In the genomic region with DNA sequence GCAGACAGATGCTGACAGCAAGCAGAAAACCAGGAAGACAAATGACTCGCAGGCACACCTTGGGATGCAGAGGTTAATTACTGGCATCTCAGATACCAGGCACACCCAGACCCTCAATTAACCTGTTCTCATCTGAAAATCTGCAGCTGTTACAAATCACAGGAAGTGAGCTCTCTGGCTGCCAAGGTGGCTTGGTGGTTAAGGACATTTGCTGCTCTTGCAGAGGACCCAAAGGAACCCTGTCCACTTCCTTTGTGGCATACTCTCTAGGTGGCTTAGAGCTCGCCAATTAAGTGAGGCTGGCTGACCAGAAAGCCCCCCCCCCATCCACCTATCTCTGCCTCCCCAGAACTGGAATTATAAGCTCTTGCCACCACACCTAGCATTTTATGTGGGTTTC, we compare ENCODE assay signal across 25 mouse cellular contexts.
A peak's percentile ranks its signal among the peaks of the same experiment; 100 is the strongest.
DNase-seq lines count a peak whose midpoint lies in the region; ATAC-seq and TF ChIP-seq lines count a peak whose summit lies in the region.
"Had no signal": no experiment of that assay in that cellular context is flagged by ENCODE, and none has a peak within 500 bp of the region (broad histone marks: within the 10 kb centered on the region; RNA-seq: fewer than 3 reads in every experiment).

No protein-coding gene starts in this region.

- no peaks in the 10 kb centered on the region for H3K27me3 ChIP-seq in forebrain, embryonic 13.5 days
- no peaks in the 10 kb centered on the region for H3K27me3 ChIP-seq in forebrain, postnatal 0 days (ENCODE audit: insufficient read depth, low read length)
- no peaks in the 10 kb centered on the region for H3K27me3 ChIP-seq in neural tube, embryonic 13.5 days
- no peaks in the 10 kb centered on the region for H3K27me3 ChIP-seq in neural tube, embryonic 15.5 days (replicated peaks)
- H3K27me3 ChIP-seq: embryonic facial prominence, embryonic 13.5 days; hindbrain, embryonic 15.5 days; intestine, embryonic 15.5 days had no signal

- DNase-seq in forebrain, postnatal 0 days: no peak
- DNase-seq in left cerebral cortex, adult 8-10 months (ENCODE audit: low spot score in 2 of 2): no peak
- no peak for DNase-seq in heart, postnatal 14 days
- DNase-seq: adrenal gland, adult 8-10 months; adrenal gland, postnatal 25 days; cerebellum, adult 8-10 months; cerebellum, postnatal 36 days; embryo, embryonic 11 days; gastrocnemius, postnatal 10 days; gastrocnemius, postnatal 36 days; heart, adult 2 months; heart, postnatal 36 days; kidney, adult 11 months had no signal

- no peak overlapping the region for H3K9ac ChIP-seq in forebrain, embryonic 13.5 days
- no peak overlapping the region for H3K9ac ChIP-seq in forebrain, postnatal 0 days
- H3K9ac ChIP-seq in neural tube, embryonic 13.5 days: no peak overlapping the region
- no peak overlapping the region for H3K9ac ChIP-seq in neural tube, embryonic 15.5 days (replicated peaks)
- H3K9ac ChIP-seq: embryonic facial prominence, embryonic 13.5 days; hindbrain, embryonic 15.5 days; intestine, embryonic 15.5 days had no signal

- no peaks in the 10 kb centered on the region for H3K36me3 ChIP-seq in forebrain, embryonic 13.5 days (ENCODE audit: poor library complexity, severe bottlenecking)
- H3K36me3 ChIP-seq in forebrain, postnatal 0 days (ENCODE audit: insufficient read depth): no peaks in the 10 kb centered on the region
- H3K36me3 ChIP-seq in neural tube, embryonic 13.5 days: no peaks in the 10 kb centered on the region
- H3K36me3 ChIP-seq in neural tube, embryonic 15.5 days: no peaks in the 10 kb centered on the region
- H3K36me3 ChIP-seq: embryonic facial prominence, embryonic 10.5 days; embryonic facial prominence, embryonic 13.5 days; hindbrain, embryonic 10.5 days; hindbrain, embryonic 15.5 days; intestine, embryonic 15.5 days had no signal

- intact Hi-C loops in heart, postnatal 14 days (cut with DNase I): no loop called here

- ATAC-seq in forebrain, embryonic 13.5 days: no peak
- ATAC-seq in forebrain, postnatal 0 days: no peak
- no peak for ATAC-seq in neural tube, embryonic 13.5 days (ENCODE audit: low read depth)
- ATAC-seq in neural tube, embryonic 15.5 days (ENCODE audit: low FRiP score): no peak
- peak; percentile 61 for ATAC-seq in CD4-positive, CD25-positive, alpha-beta regulatory T cell, adult 4 months
- ATAC-seq: forebrain, embryonic 14.5 days; intestine, embryonic 15.5 days had no signal

- no peak overlapping the region for H3K4me3 ChIP-seq in forebrain, embryonic 13.5 days
- no peak overlapping the region for H3K4me3 ChIP-seq in forebrain, postnatal 0 days (ENCODE audit: low read depth, low read length)
- H3K4me3 ChIP-seq in neural tube, embryonic 13.5 days: no peak overlapping the region
- H3K4me3 ChIP-seq in neural tube, embryonic 15.5 days (replicated peaks): no peak overlapping the region
- H3K4me3 ChIP-seq: embryonic facial prominence, embryonic 10.5 days; embryonic facial prominence, embryonic 13.5 days; erythroblast, embryonic 14.5 days; heart, adult 2 months; hindbrain, embryonic 10.5 days; hindbrain, embryonic 15.5 days; intestine, embryonic 15.5 days had no signal

- H3K4me2 ChIP-seq in forebrain, embryonic 13.5 days: no peak overlapping the region
- H3K4me2 ChIP-seq in forebrain, postnatal 0 days (ENCODE audit: low read depth): no peak overlapping the region
- H3K4me2 ChIP-seq in neural tube, embryonic 13.5 days: no peak overlapping the region
- H3K4me2 ChIP-seq in neural tube, embryonic 15.5 days: no peak overlapping the region
- H3K4me2 ChIP-seq: embryonic facial prominence, embryonic 13.5 days; heart, embryonic 11.5 days; hindbrain, embryonic 15.5 days; intestine, embryonic 15.5 days had no signal

- H3K9me3 ChIP-seq in forebrain, embryonic 13.5 days (replicated peaks): no peaks in the 10 kb centered on the region
- no peaks in the 10 kb centered on the region for H3K9me3 ChIP-seq in forebrain, postnatal 0 days (ENCODE audit: low read length)
- H3K9me3 ChIP-seq in neural tube, embryonic 13.5 days: no peaks in the 10 kb centered on the region
- H3K9me3 ChIP-seq in neural tube, embryonic 15.5 days (replicated peaks): no peaks in the 10 kb centered on the region
- H3K9me3 ChIP-seq: embryonic facial prominence, embryonic 10.5 days; embryonic facial prominence, embryonic 13.5 days; hindbrain, embryonic 10.5 days; hindbrain, embryonic 15.5 days; intestine, embryonic 15.5 days had no signal

- WGBS in forebrain, embryonic 13.5 days: 65% methylated on average over 2 of the region's 2 CpGs
- WGBS in forebrain, postnatal 0 days: 49% methylated on average over 2 of the region's 2 CpGs
- WGBS in neural tube, embryonic 13.5 days: 77% methylated on average over 2 of the region's 2 CpGs
- 65% methylated on average over 2 of the region's 2 CpGs for WGBS in neural tube, embryonic 15.5 days

- no peak for TF ChIP-seq CTCF in forebrain, postnatal 0 days (IDR thresholded peaks at IDR 0.05; ENCODE audit: low read depth)

- H3K27ac ChIP-seq in forebrain, embryonic 13.5 days: 0 out of 2 replicates have a peak overlapping the region, but pooled peaks have one; percentile 1
- no peak overlapping the region for H3K27ac ChIP-seq in forebrain, postnatal 0 days (ENCODE audit: low read depth, low read length)
- H3K27ac ChIP-seq in neural tube, embryonic 13.5 days (replicated peaks): 0 out of 2 replicates have a peak overlapping the region, but pooled peaks have one; percentile 0
- no peak overlapping the region for H3K27ac ChIP-seq in neural tube, embryonic 15.5 days (replicated peaks)
- H3K27ac ChIP-seq: embryonic facial prominence, embryonic 10.5 days; embryonic facial prominence, embryonic 13.5 days; heart, adult 2 months; hindbrain, embryonic 10.5 days; hindbrain, embryonic 15.5 days; intestine, embryonic 15.5 days had no signal

- H3K4me1 ChIP-seq in forebrain, embryonic 13.5 days: no peaks in the 10 kb centered on the region
- H3K4me1 ChIP-seq in forebrain, postnatal 0 days (ENCODE audit: insufficient read depth): no peaks in the 10 kb centered on the region
- no peaks in the 10 kb centered on the region for H3K4me1 ChIP-seq in neural tube, embryonic 13.5 days (replicated peaks)
- no peaks in the 10 kb centered on the region for H3K4me1 ChIP-seq in neural tube, embryonic 15.5 days
- H3K4me1 ChIP-seq: embryonic facial prominence, embryonic 10.5 days; embryonic facial prominence, embryonic 13.5 days; intestine, embryonic 15.5 days had no signal

Comparison
In these comparisons a context has a peak if more than half of its experiments do, and no peak if none do; other contexts are left out.
1. H3K27ac ChIP-seq: peak in forebrain, embryonic 13.5 days (single experiment) and neural tube, embryonic 13.5 days (single experiment); none in forebrain, postnatal 0 days (single experiment) and neural tube, embryonic 15.5 days (single experiment).